Mouse (Mus musculus) NIH3T3 (cell line): Measurements from ENCODE around the gene Dmkn.
"Not testable (repeated sequence)": the region's sequence is repeated elsewhere in the genome, so short reads cannot be mapped to it uniquely, and the experiment has no call there.

ENCODE experiments used
- DNase-seq: peaks from one replicate; pipeline ENCODE4 v3.0.0-alpha.2; 2012; ENCODE audit warnings: low read depth

Dmkn gene

GRCm38 (mm10) chr7:30812291-30812807 lies 48.8 kb downstream of the Dmkn start:
- no peak for DNase-seq

- no peak for DNase-seq
These were observed 56.6 kb downstream of the Dmkn start for GRCm38 (mm10) chr7:30820131-30820530.

GRCm38 (mm10) chr7:30820854-30821445 lies 57.4 kb downstream of the Dmkn start:
- DNase-seq = no peak

- DNase-seq = no peak
These were observed 58.0 kb downstream of the Dmkn start for GRCm38 (mm10) chr7:30821532-30821931.

- DNase-seq = no peak
These were observed 60.1 kb downstream of the Dmkn start, which contains the start of gene Ffar2 for GRCm38 (mm10) chr7:30823675-30824074. Gene Ffar2 (minus strand): TSS chr7:30823775.

GRCm38 (mm10) chr7:30824306-30824705 lies 60.8 kb downstream of the Dmkn start:
- no peak for DNase-seq

GRCm38 (mm10) chr7:30826660-30827059 lies 63.1 kb downstream of the Dmkn start:
- no peak for DNase-seq

- DNase-seq = not testable (repeated sequence)
These were observed 65.3 kb downstream of the Dmkn start for GRCm38 (mm10) chr7:30828871-30829270.

GRCm38 (mm10) chr7:30829428-30829827 lies 65.9 kb downstream of the Dmkn start:
- DNase-seq = no peak
